Mouse (Mus musculus) liver, embryonic 18 days (tissue): ENCODE data around the gene Slc27a3. TPM values are rescaled to one million over a fixed set of nuclear protein-coding genes. Genes with fewer than 3 reads are reported as not detected.

Source experiments
- polyA plus RNA-seq: library from polyadenylated mRNA; depleted of rRNA; stranded (reverse); fragments of >200 nt; gene quantifications from 2 replicates; pipeline ENCODE4 v1.2.3, GENCODE M21; 2012; rRNA removed

Gene Slc27a3
- 2.1 and 2.4 TPM in 2 replicates for polyA plus RNA-seq

DNA sequence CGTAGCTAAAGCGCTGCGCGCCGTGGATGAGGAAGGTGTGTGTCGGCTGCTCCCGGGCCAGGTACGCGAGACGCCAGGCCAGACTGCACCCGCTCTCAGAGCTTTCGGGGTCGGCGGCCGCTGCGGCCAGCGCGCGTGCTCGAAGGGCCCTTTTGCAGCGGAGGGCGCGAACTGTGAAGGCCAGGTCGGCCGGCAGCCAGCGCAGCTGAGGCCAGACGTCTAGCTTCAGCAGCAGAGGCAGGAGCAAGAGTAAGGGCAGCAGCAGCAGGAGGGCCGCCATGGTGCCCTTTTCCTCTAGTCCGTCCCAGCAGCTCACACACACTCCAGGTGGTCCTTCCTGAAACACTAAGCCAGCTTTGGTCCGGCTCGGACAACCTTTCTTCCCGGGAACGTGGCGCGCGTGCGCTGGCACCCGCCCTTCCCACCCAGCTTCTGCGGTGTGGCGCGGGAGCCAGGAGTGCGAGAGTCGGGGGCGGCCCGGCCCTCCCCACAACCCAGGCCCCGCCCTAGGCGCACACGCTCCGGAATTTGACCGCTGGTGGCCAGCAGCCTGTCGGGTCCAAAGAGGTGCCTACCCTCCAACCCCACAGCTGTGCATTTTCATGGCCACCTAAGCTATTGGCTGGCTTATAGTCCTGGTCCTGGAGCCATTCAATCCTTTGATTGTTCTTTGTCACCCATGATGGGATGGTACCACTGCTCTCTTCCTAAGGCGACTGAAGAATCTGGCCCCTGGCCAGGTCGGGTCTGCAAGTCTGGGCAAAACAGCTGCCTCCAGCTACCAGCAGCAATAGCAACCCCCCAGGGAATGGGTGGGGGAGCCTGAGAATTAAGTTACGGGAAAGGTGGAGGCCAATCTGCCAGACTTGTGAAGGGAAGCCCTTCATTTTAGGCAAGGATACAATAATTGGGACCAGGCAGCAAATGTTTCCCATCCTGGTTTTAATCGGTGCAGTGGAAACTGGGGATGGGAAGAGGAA, at the start of gene Slc27a3:
Gene Slc27a3, minus strand, starts transcription at position 428 of the 980 bp plus-strand sequence.

GRCm38 (mm10) chr3:90433381-90434020, 43.8 kb upstream of the Slc27a3 start, which contains the start of gene Ints3:
Gene Ints3 (minus strand): TSS chr3:90433622.

Other genes with a start within 250 kb of the Slc27a3 start
- gene Rps27, start 176.3 kb downstream of the Slc27a3 start, polyA plus RNA-seq = 1,483 and 1,543 TPM in 2 replicates
- 4.3 and 5.0 TPM in 2 replicates for gene Rab13, start 176.2 kb downstream of the Slc27a3 start, polyA plus RNA-seq
- 28.2 and 29.7 TPM in 2 replicates for gene Jtb, start 158.3 kb downstream of the Slc27a3 start, polyA plus RNA-seq
- 0.24 TPM in 2 replicates for gene Creb3l4, start 146.4 kb downstream of the Slc27a3 start, polyA plus RNA-seq
- gene Slc39a1, start 141.8 kb downstream of the Slc27a3 start, polyA plus RNA-seq = 18.0 and 18.6 TPM in 2 replicates
- gene Crtc2, start 135.8 kb downstream of the Slc27a3 start, polyA plus RNA-seq = 7.5 and 9.5 TPM in 2 replicates
- 4.3 and 5.1 TPM in 2 replicates for gene Dennd4b, start 124.8 kb downstream of the Slc27a3 start, polyA plus RNA-seq
- 3.9 and 5.1 TPM in 2 replicates for gene Gatad2b, start 96.8 kb downstream of the Slc27a3 start, polyA plus RNA-seq
- gene Ints3, start 43.7 kb upstream of the Slc27a3 start, polyA plus RNA-seq = 9.3 and 11.7 TPM in 2 replicates
- 13.2 and 15.2 TPM in 2 replicates for gene Npr1, start 75.9 kb upstream of the Slc27a3 start, polyA plus RNA-seq
- 24.2 and 24.3 TPM in 2 replicates for gene Ilf2, start 86.2 kb upstream of the Slc27a3 start, polyA plus RNA-seq
- 10.8 and 11.4 TPM in 2 replicates for gene Snapin, start 101.1 kb upstream of the Slc27a3 start, polyA plus RNA-seq
- gene Chtop, start 119.6 kb upstream of the Slc27a3 start, polyA plus RNA-seq = 41.0 and 42.8 TPM in 2 replicates
- gene S100a1, start 124.5 kb upstream of the Slc27a3 start, polyA plus RNA-seq = 63.9 and 76.4 TPM in 2 replicates
- gene S100a13, start 124.5 kb upstream of the Slc27a3 start, polyA plus RNA-seq = 20.9 and 23.5 TPM in 2 replicates
- 0.13 and 0.25 TPM in 2 replicates for gene S100a14, start 136.9 kb upstream of the Slc27a3 start, polyA plus RNA-seq
- gene S100a16, start 147.3 kb upstream of the Slc27a3 start, polyA plus RNA-seq = 21.5 and 26.1 TPM in 2 replicates
- gene S100a3, start 170.6 kb upstream of the Slc27a3 start, polyA plus RNA-seq = 0.12 and 0.13 TPM in 2 replicates
- gene S100a2, start 200.3 kb upstream of the Slc27a3 start, polyA plus RNA-seq = not detected in 2 replicates
- gene Gm42674, start 212.0 kb upstream of the Slc27a3 start, polyA plus RNA-seq = not detected in 2 replicates
- 3.9 and 6.9 TPM in 2 replicates for gene S100a4, start 213.8 kb upstream of the Slc27a3 start, polyA plus RNA-seq
- gene S100a5, start 218.6 kb upstream of the Slc27a3 start, polyA plus RNA-seq = not detected in 2 replicates
- 33.0 and 39.2 TPM in 2 replicates for gene S100a6, start 222.9 kb upstream of the Slc27a3 start, polyA plus RNA-seq